Mouse (Mus musculus): Measurements from ENCODE around the gene Parp3. TPM values are rescaled to one million over a fixed set of nuclear protein-coding genes. Genes with fewer than 3 reads are reported as not detected.
A peak's percentile ranks its signal among the peaks of the same experiment; 100 is the strongest.

Parp3 gene
- polyA plus RNA-seq, 1 experiment from 2014 or later = 0.81 TPM

DNA sequence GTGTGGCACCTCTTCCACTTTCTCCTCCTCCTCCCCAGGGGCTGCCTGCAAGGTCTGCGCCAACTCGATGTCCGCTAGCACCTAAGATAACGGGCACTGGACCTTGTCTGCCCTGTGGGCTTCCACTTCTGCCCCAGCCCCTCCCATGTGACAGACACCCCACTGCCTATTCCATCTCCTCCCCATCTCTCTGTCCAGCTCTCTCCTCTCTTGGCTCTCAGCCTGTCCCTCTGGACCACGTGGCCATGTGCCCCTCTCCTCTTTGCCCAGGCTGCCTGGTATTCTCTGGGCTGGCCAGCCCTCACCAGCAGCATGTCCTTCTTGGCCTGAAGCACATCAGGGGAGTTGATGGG is 3.0 kb downstream of the Parp3 start:
- Histone ChIP-seq H3K9ac (replicated peaks) (0 out of 2 replicates have a peak overlapping the region, but pooled peaks have one; percentile 32), H3K4me3 (replicated peaks) (no peak overlapping the region), H3K9me3 (no peaks in the 10 kb centered on the region), H3K4me1 (replicated peaks) (peaks cover 42% of the 10 kb centered on the region), H3K36me3 (no peaks in the 10 kb centered on the region), H3K27ac (no peak overlapping the region), H3K27me3 (no peaks in the 10 kb centered on the region), H3K4me2 (replicated peaks) (no peak overlapping the region)
- 86% methylated on average over 5 of the region's 5 CpGs for WGBS
- ATAC-seq = no peak

DNA sequence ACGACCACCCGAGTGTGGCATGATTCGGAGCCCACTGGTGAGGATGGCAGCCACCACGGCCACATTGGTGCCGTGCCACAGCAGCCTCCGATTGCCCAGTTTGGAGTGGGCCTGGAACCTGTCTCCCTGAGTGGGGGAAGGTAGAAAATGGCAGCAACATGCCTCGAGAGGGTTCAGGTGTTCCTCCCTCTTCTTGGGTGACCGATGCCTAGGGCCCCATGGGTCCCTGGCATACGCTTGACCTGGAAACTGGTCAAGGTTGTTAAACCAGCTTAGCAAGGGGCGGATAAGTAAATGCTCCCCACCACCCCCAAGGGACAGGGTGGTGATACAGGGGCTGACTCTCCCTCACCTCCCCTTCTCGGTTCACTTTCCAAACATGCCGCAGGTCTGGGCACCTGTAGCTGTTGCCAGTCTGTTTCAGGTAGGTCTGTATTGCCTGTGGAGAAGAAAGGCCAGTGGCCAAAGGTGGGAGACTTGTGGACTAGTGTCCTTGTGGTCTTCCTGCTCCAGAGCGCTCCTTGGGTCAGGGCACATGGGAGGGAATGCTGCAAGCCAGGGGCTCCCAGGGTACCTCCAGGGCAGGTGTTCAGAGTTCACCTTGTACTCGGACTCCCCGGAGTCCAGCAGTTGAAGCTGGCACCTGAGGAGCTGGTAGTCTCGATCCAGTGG is 3.5 kb downstream of the Parp3 start:
- Histone ChIP-seq H3K9ac (replicated peaks) (no peak overlapping the region), H3K4me2 (replicated peaks) (no peak overlapping the region), H3K36me3 (no peaks in the 10 kb centered on the region), H3K27ac (no peak overlapping the region), H3K9me3 (no peaks in the 10 kb centered on the region), H3K27me3 (no peaks in the 10 kb centered on the region), H3K4me1 (replicated peaks) (peaks cover 37% of the 10 kb centered on the region), H3K4me3 (replicated peaks) (no peak overlapping the region)
- no peak for ATAC-seq
- 93% methylated on average over 16 of the region's 16 CpGs for WGBS

- no peak overlapping the region for H3K9ac ChIP-seq (replicated peaks)
- H3K27me3 ChIP-seq = no peaks in the 10 kb centered on the region
- H3K9me3 ChIP-seq = no peaks in the 10 kb centered on the region
- H3K27ac ChIP-seq = no peak overlapping the region
- H3K4me2 ChIP-seq (replicated peaks) = no peak overlapping the region
- no peak for ATAC-seq
- H3K4me1 ChIP-seq (replicated peaks) = peaks cover 28% of the 10 kb centered on the region
- 76% methylated on average over 4 of the region's 4 CpGs for WGBS
- H3K36me3 ChIP-seq = no peaks in the 10 kb centered on the region
- H3K4me3 ChIP-seq (replicated peaks) = no peak overlapping the region
Observed at GRCm38 (mm10) chr9:106472321-106472720, 4.4 kb downstream of the Parp3 start.

DNA sequence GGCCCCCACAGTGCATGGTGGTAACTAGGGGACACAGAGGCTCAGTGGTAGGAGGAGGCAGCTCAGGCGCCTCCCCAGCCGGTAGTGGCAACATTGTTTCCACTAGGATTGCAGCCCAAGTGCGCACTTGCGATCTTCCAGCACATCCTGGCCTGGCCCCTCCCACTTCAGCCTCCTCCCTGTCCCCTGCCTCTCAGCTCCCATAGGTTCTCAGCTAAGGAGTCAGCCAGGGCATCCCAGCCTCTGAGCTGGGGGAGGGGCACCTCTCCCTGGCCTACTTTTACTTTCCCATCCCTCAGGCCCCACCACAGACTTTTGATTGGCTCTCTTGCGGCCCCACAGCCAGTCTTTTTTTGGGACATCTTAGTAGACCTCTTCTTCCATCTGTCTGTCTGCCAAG is 4.9 kb downstream of the Parp3 start:
- H3K9me3 ChIP-seq = no peaks in the 10 kb centered on the region
- peaks cover 28% of the 10 kb centered on the region for H3K4me1 ChIP-seq (replicated peaks)
- no peak overlapping the region for H3K4me3 ChIP-seq (replicated peaks)
- H3K27me3 ChIP-seq = no peaks in the 10 kb centered on the region
- H3K4me2 ChIP-seq (replicated peaks) = no peak overlapping the region
- no peak overlapping the region for H3K27ac ChIP-seq
- no peak for ATAC-seq
- H3K36me3 ChIP-seq = no peaks in the 10 kb centered on the region
- H3K9ac ChIP-seq (replicated peaks) = no peak overlapping the region
- 11% methylated on average over 5 of the region's 5 CpGs for WGBS

GRCm38 (mm10) chr9:106470991-106471750 is 5.6 kb downstream of the Parp3 start:
- no peak for ATAC-seq
- Histone ChIP-seq H3K9ac (replicated peaks) (no peak overlapping the region), H3K4me2 (replicated peaks) (no peak overlapping the region), H3K27me3 (no peaks in the 10 kb centered on the region), H3K4me1 (replicated peaks) (peaks cover 23% of the 10 kb centered on the region), H3K27ac (no peak overlapping the region), H3K4me3 (replicated peaks) (no peak overlapping the region), H3K36me3 (no peaks in the 10 kb centered on the region), H3K9me3 (no peaks in the 10 kb centered on the region)
- WGBS = 67% methylated on average over 14 of the region's 14 CpGs

DNA sequence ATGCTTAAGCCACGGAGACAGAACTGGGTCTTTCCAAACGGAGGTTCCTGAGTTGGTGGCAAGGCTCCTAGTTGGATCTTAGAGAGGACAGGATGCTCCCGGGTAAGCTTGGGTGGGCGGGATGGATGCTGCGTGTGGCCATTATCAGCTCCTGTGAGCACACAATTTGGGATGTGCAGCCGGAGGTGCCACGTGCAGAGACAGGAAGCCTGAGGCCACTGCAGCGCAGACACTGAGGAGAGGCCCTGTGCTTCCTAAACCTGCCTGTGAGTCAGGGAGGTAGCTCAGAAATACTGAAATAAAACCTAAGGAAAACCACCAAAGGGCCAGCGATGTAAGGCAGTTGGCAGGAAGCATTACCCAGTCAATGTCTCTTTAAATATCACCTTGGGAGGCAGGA is 7.0 kb downstream of the Parp3 start:
- Histone ChIP-seq H3K9ac (replicated peaks) (no peak overlapping the region), H3K4me1 (replicated peaks) (peaks cover 31% of the 10 kb centered on the region), H3K36me3 (no peaks in the 10 kb centered on the region), H3K9me3 (no peaks in the 10 kb centered on the region), H3K4me2 (replicated peaks) (no peak overlapping the region), H3K4me3 (replicated peaks) (no peak overlapping the region), H3K27me3 (no peaks in the 10 kb centered on the region), H3K27ac (no peak overlapping the region)
- ATAC-seq = no peak
- WGBS = 74% methylated on average over 9 of the region's 9 CpGs

GRCm38 (mm10) chr9:106469317-106469716 is 7.4 kb downstream of the Parp3 start:
- no peaks in the 10 kb centered on the region for H3K27me3 ChIP-seq
- H3K4me3 ChIP-seq (replicated peaks) = no peak overlapping the region
- no peaks in the 10 kb centered on the region for H3K9me3 ChIP-seq
- no peak overlapping the region for H3K27ac ChIP-seq
- no peak overlapping the region for H3K4me2 ChIP-seq (replicated peaks)
- H3K4me1 ChIP-seq (replicated peaks) = peaks cover 32% of the 10 kb centered on the region
- ATAC-seq = no peak
- 75% methylated on average over 6 of the region's 6 CpGs for WGBS
- no peak overlapping the region for H3K9ac ChIP-seq (replicated peaks)
- peaks cover 4% of the 10 kb centered on the region for H3K36me3 ChIP-seq

- Histone ChIP-seq H3K36me3 (peaks cover 18% of the 10 kb centered on the region), H3K9ac (replicated peaks) (no peak overlapping the region), H3K27ac (no peak overlapping the region), H3K27me3 (peaks cover 4% of the 10 kb centered on the region; the same call in 1 of the 2 replicates), H3K4me2 (replicated peaks) (no peak overlapping the region), H3K4me3 (replicated peaks) (no peak overlapping the region), H3K9me3 (no peaks in the 10 kb centered on the region), H3K4me1 (replicated peaks) (peaks cover 36% of the 10 kb centered on the region)
- no peak for ATAC-seq
- WGBS = 86% methylated on average over 7 of the region's 7 CpGs
Observed at GRCm38 (mm10) chr9:106467746-106468145, 9.0 kb downstream of the Parp3 start.

GRCm38 (mm10) chr9:106466721-106467120 is 10.0 kb downstream of the Parp3 start:
- Histone ChIP-seq H3K9ac (replicated peaks) (no peak overlapping the region), H3K27me3 (peaks cover 4% of the 10 kb centered on the region; the same call in 1 of the 2 replicates)
- WGBS = 92% methylated on average over 6 of the region's 6 CpGs

DNA sequence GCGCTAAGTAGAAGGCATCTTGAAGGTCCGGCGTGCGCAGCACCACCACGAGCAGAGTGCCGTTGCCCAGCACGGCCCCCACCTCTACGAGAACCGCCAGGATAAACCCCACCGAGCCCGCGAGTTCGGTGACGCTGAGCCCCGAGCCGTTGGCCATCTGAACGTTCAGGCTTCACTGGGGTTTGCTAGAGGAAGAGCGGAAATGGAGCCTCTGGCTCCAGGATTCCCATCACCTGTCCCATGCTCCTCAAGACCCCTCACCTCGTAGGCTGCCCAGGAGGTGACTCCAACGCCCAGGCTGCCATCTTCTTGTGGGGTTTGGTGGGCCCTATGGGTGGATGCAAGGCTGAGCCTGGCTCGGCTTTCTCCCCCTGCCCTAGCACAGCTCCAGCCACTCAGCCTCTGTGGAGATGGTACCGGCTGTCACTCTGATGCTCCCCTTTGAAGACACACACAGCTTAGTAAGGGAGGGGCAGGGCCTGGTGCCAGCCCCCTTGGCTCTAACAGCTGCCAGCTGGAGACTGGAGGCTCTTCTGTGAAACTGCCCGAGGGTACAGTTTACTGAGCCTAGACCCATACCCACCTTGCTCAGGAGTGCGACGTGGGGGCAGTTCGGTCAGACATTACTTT is 11.1 kb downstream of the Parp3 start, which contains the start of gene Gpr62:
TSS of gene Gpr62 (minus strand) at position 368 of the 630 bp plus-strand sequence.
- Histone ChIP-seq H3K9me3 (no peaks in the 10 kb centered on the region), H3K9ac (replicated peaks) (peak within 1 kb of the TSS; percentile 67), H3K27ac (peak within 1 kb of the TSS; percentile 85), H3K4me1 (replicated peaks) (peaks cover 34% of the 10 kb centered on the region), H3K27me3 (peaks cover 4% of the 10 kb centered on the region; the same call in 1 of the 2 replicates), H3K4me3 (replicated peaks) (peak within 1 kb of the TSS; percentile 43), H3K4me2 (replicated peaks) (peak within 1 kb of the TSS; percentile 73), H3K36me3 (peaks cover 39% of the 10 kb centered on the region)
- 30% methylated on average over 26 of the region's 26 CpGs for WGBS
- ATAC-seq = peak; percentile 53

More at GRCm38 (mm10) chr9:106466721-106467120, 10.0 kb downstream of the Parp3 start:
- H3K4me3 ChIP-seq (replicated peaks) = no peak overlapping the region
- no peak for ATAC-seq
- H3K4me1 ChIP-seq (replicated peaks) = peaks cover 34% of the 10 kb centered on the region
- H3K27ac ChIP-seq = no peak overlapping the region
- peaks cover 28% of the 10 kb centered on the region for H3K36me3 ChIP-seq
- H3K4me2 ChIP-seq (replicated peaks) = no peak overlapping the region
- no peaks in the 10 kb centered on the region for H3K9me3 ChIP-seq

DNA sequence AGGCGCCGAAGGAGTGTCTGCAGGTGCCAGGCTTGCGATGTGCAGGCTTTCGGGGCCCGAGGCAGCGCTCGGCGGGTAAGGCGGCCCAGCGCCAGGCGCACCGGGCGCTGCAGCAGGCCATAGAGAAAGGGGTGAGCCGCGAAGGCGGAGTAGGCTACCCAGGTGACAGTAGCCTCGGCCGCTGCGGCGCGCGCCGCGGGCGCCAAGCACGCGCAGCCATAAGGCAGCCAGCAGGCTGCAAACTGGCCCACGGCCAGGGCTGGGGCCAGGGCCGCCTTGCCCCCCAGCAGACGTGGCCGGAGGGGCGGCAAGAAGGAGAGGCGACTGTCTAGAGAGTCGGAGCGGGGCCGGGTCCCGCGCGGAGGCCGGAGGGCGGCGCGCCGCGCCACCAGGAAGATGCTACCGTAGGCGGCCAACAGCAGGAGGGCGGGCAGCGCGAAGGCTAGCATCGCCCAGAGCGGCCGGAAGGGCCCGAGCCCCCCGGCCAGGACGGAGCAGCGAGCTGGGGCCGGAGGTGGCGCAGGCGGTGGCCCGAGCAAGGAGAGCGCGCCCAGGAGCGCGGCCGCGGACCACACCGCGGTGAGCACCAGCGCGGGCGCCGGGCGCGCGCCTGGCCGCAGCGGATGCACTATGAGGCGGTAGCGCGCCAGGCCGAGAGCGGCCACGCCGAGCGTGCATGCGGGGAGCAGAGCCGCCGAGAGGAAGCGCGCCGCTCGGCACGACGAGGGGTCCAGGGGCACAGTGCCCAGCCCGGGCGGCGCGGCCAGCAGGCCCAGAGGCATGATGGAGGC is 11.8 kb downstream of the Parp3 start:
- peak; percentile 83 for ATAC-seq
- peaks cover 46% of the 10 kb centered on the region for H3K36me3 ChIP-seq
- H3K27me3 ChIP-seq = peaks cover 4% of the 10 kb centered on the region; the same call in 1 of the 2 replicates
- H3K27ac ChIP-seq = peak overlapping the region; percentile 85
- no peaks in the 10 kb centered on the region for H3K9me3 ChIP-seq
- under 1% methylated on average over 99 of the region's 99 CpGs for WGBS
- peak overlapping the region; percentile 43 for H3K4me3 ChIP-seq (replicated peaks)
- peak overlapping the region; percentile 73 for H3K4me2 ChIP-seq (replicated peaks)
- H3K4me1 ChIP-seq (replicated peaks) = peaks cover 41% of the 10 kb centered on the region
- peak overlapping the region; percentile 67 for H3K9ac ChIP-seq (replicated peaks)

Data from midbrain, embryonic 13.5 days (tissue).